Mouse (Mus musculus) cortical plate, adult 2 months (tissue): ENCODE measurements around the gene Pdzd8.

Source experiments
- CTCF ChIP-seq: fragments of 200-500 bp; IDR thresholded peaks from 2 replicates; pipeline ENCODE4 v1.5.1; 2011; ENCODE audit warnings: mild to moderate bottlenecking, control low read depth, low read length; ENCODE audit not compliant: insufficient read depth; ENCODE audit errors: extremely low read depth
- POLR2A ChIP-seq: fragments of 200-500 bp; IDR thresholded peaks from 2 replicates; pipeline ENCODE4 v1.6.1; 2011; ENCODE audit warnings: mild to moderate bottlenecking, low read length, control low read depth; ENCODE audit not compliant: insufficient read depth; ENCODE audit errors: extremely low read depth

- TF ChIP-seq POLR2A (no peak), CTCF (no peak)
Measured at GRCm38 (mm10) chr19:59260718-59261442, 84.7 kb downstream of the Pdzd8 start, which contains the start of gene Slc18a2.
